Mouse (Mus musculus) lung, postnatal 0 days (tissue): ENCODE data around the gene Cul7.

Experiments used
- CTCF ChIP-seq: IDR thresholded peaks from 2 replicates; pipeline ENCODE4 v1.5.1; 2016; ENCODE audit warnings: antibody characterized with exemption, mild to moderate bottlenecking
- EP300 ChIP-seq: IDR thresholded peaks from 2 replicates; pipeline ENCODE4 v1.6.1; 2016; ENCODE audit warnings: antibody characterized with exemption, mild to moderate bottlenecking, control low read depth

DNA sequence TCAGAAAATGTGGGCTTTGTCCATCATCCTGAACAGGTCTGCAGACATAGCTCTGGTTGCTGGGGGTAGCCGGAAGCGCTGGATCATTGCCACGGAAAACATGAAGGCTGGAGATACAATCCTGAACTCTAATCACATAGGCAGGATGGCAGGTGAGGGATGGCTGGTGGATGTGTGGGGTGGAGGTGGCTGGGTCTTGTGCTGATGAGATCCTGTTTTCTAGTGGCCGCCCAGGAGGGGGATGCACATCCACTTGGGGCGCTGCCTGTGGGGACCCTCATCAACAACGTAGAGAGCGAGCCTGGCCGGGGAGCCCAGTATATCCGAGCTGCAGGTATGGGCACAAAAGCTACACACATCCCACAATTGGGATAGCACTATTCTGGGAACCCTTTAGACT lies 1.7 kb upstream of the Cul7 start:
- TF ChIP-seq EP300 (no peak), CTCF (no peak)
